Mouse (Mus musculus): ENCODE data around the gene Gm43191.
"Not testable (repeated sequence)": the region's sequence is repeated elsewhere in the genome, so short reads cannot be mapped to it uniquely, and the experiment has no call there.

Gm43191 gene

GRCm38 (mm10) chr3:116661288-116661869, 19.7 kb downstream of the Gm43191 start:
- DNase-seq: no peak

DNA sequence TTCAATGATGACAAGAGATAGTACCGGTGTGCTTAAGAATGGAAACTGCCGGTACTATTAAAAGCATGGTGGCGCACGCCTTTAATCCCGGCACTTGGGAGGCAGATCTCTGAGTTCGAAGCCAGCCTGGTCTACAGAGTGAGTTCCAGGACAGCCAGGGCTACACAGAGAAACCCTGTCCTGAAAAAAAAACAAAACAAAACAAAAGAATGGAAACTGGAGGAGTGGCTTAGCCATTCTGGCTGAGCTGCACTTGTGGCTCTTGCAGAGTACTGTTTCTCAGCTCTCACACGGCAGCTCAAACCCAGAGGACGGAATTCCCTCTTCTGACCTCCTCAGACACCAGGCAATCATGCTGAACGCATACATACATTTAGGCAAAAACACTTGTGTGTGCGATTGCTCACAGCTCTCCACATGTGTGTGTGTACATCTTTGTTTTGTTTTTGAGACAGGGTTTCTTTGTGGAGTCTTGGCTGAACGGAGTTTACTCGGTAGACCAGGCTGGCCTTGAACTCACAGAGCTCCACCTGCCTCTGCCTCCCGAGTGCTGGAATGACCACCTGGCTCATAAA, 21.1 kb downstream of the Gm43191 start:
- DNase-seq: no peak

- no peak for DNase-seq
Observed at GRCm38 (mm10) chr3:116658928-116659565, 22.0 kb downstream of the Gm43191 start.

DNA sequence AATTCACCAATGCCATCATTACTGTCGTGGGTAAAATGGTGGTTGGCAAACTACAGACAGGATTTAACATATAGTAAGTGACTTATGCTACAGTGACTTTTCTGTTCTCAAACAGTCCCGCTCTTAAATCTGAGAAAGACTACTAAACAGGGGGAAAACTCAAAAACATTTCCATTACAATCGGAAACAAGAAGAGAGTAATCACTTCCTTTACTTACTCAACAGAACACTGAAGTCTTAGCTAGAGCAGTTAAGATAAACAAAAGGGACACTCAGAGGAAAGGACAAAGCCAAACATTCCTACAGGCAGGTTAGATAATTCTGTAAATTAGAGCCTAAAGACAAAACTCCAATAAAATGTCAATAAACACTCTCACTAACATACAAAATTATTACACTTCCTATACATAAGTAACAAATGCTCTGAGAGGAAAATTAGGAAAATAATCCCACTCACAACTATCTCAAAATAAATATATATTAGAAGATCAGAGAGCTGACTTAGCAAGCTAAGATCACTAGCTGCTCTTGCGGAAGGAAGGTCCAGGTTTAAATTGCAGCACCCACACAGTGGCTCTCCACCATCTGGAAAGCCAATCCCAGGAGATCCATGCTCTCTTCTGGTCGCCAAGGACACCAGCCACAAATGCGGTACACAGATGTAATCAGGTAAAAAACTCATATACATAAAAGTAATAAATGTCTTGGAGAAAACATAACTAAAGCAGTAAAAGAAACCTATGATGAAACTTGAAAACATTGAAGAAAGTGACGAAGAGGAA, 24.7 kb downstream of the Gm43191 start:
- no peak for DNase-seq

GRCm38 (mm10) chr3:116654051-116654450, 27.0 kb downstream of the Gm43191 start:
- not testable (repeated sequence) for DNase-seq

DNA sequence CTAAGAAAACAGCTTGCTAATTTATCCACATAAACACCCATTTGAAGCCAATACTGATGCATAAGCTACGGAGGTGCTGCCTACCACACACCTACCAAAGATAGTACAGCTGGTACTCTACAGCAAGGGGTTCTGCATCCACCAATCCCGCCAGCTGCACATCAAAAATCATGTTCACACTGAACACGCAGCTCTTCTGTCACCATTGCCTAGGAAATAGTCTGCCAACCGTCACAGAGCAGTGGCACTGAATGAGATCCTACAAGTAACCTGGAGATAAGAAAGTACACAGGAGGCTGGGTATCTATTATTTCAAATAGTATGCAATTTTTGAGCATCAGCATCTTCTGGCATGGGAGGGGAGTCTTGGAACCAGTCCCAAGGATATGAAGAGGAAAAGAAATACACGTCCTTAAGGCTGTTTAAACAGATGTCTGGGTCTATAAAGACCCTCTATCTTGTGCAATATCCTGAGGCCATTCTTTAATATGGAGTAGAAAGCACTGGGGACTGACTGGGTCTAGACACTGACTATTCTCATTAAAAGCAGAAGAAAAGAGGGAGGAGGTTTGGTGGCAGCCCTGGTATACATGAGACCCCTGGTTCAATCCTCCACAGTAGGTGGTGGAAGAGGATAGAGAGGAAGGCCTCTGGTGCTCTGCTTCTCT, 27.6 kb downstream of the Gm43191 start:
- DNase-seq: no peak

GRCm38 (mm10) chr3:116652033-116652446, 29.0 kb downstream of the Gm43191 start:
- no peak for DNase-seq

DNA sequence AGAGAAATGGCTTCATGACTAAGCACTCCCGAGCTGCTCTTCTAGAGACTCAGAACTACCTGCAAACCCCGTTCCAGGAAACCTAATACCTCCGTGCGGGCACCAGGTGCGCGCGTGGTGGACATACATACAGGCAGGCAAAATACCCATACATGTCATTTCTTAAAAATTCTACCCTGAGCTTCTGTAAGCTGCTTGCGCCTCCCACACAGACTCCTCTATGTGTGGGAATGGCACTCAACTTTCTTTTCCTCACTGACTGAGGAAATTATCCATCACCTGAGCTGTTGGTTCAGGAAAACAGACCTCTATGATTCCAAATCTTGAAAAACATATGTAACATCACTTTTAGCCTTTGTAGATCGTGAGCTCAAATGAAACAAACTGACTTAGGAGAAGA, 30.4 kb downstream of the Gm43191 start:
- DNase-seq: no peak

DNA sequence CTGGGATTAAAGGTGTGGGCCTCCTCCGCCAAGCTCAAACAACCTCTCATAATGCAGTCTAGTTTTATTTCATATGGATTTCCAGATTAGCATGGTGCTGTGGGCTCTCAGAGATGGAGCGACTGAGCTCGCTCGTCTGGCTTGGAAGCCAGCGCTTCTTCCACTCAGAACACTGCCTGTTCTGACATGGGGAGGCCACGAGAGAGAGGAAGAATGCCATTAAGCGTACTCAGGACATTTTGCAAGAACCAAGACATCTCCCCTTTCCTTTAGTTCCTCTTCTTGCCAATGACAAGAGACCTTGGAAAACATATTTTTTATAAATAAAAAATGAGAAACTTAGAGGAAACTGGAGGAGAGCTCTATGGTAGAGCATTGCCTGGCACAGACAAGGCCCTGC, 32.3 kb downstream of the Gm43191 start:
- no peak for DNase-seq

DNA sequence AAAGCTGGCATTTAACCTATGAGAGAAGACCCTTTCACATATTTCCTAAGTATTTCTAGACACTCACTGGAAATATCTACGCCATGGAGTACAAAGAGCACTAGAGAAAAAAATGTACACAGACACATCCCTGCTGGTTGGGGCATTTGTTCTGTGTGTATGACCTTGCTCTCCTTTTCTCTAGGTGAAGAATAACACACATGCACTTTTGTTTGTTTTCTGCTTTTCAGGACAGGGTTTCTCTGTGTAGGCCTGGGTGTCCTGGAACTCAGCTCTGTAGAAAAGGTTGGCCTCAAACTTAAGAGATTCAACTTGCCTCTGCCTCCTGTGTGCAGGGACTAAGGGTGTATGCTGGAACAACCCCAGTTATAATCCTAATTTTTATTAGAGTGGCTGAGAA, 34.7 kb downstream of the Gm43191 start:
- no peak for DNase-seq

DNA sequence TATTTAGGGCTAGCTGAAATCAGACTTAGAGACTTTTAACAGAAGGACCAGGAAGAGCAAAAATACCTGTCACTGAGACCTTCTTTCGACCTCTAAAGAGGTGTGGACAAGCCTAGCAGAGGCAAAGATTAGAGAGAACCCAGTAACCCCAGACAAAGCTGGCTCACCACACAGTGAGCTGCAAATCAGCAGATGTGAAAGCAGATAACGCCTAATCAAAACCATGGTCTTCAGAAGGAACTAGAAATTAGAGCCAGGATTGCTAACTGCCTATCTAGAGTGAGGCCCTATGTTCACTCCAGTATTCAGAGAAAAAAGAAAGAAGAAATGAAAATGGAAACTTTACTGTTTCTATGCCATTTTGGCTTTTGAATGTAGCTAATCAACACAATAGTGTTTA, 38.7 kb downstream of the Gm43191 start:
- no peak for DNase-seq

- DNase-seq: no peak
Observed at GRCm38 (mm10) chr3:116641811-116642371, 39.2 kb downstream of the Gm43191 start.

- no peak for DNase-seq
Observed at GRCm38 (mm10) chr3:116640024-116640423, 41.0 kb downstream of the Gm43191 start.

DNA sequence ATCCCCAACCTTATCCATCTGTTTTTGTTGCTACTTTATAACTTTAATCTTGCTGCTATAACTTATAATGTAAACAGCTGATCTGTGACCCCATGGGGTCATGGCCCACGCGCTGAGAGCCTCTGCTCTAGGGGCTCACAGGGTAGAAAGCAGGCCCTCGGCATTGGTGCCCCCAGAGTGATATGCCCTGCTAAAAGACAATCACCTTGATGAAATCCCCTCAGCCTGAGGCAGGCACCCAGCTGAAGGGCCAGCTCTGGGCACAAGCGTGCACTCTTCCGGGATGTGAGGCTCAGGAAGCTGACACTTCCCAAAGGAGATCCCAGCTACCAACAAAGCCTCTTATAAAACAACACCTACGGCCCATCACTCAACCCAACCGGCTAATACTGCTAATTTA, 42.5 kb downstream of the Gm43191 start:
- no peak for DNase-seq

GRCm38 (mm10) chr3:116637693-116638476, 43.2 kb downstream of the Gm43191 start:
- DNase-seq: no peak

GRCm38 (mm10) chr3:116635799-116636198, 45.3 kb downstream of the Gm43191 start:
- DNase-seq: no peak

- no peak for DNase-seq
Observed at GRCm38 (mm10) chr3:116634853-116635252, 46.2 kb downstream of the Gm43191 start.

DNA sequence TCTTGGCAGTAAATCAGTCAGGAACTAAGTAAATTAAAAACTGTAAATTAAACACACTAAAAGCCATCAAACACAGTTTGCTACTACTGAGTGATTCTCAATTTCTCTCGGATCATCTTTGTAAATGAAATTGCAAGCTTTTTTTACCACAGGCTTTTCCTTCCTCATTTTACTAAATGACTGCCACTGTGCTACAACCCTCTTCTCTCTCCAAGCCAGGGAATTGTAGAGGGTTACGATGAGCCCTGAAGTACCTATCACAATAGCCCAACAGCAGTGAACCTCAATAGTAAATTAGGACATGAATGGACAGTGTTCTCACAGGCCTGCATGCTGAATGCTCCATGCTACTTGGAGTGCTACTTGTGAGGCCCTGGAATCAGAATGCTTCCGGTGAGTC, 47.0 kb downstream of the Gm43191 start:
- no peak for DNase-seq

GRCm38 (mm10) chr3:116632971-116633370, 48.1 kb downstream of the Gm43191 start:
- no peak for DNase-seq

DNA sequence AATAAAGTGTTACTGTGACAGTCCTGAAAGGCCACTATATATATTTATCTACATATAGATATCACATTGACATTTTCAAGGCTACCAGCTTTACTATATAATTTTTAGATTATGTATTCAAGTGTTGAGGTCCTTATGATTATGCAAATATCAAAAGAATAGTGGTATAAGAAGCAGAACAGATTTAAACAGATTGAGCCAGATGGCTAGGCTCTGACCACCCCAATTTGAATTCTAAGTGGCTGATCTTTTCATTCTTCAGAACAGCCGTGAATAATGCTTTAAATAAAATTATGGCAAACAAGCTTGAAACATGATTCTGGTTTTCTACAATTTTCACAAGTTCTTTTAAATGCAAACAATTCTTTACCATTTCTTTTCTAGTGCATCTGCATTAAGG, 49.6 kb downstream of the Gm43191 start:
- no peak for DNase-seq

DNA sequence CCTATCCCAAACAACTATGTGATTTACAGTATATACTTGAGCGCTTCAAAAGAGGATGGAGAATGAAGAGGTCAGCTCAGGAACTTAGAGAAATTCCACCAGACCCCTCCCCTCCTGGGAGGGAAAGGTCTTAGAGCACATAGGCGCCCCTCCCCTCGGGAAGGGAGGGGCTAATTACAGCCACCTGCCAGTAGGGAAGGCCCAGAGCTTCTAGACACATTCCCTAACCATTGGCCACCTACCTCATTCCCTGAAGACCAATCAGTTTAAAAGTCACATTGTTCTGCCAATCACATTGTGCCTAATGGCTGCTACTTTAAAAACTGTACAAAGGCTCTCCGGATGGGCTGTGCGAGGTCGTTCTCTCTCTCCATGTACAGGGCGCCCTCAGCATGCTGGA, 58.4 kb downstream of the Gm43191 start:
- DNase-seq: no peak

Measured in cerebellum, adult 11 months (tissue).